Comparison of ENCODE assay signal across 18 mouse cellular contexts in genomic region chr17:17608416-17608988, GRCm38 (mm10). TPM values are rescaled to one million over a fixed set of nuclear protein-coding genes. Genes with fewer than 3 reads are reported as not detected.
DNase-seq lines count a peak whose midpoint lies in the region; TF ChIP-seq lines count a peak whose summit lies in the region.
"Had no signal": no experiment of that assay in that cellular context is flagged by ENCODE, and none has a peak within 500 bp of the region (broad histone marks: within the 10 kb centered on the region; RNA-seq: fewer than 3 reads in every experiment).

No protein-coding gene starts in this region.

- 24% methylated on average over 5 of the region's 5 CpGs for WGBS in spleen, adult 2 months

- no peaks in the 10 kb centered on the region for H3K36me3 ChIP-seq in spleen, adult 2 months (ENCODE audit: control insufficient read depth, insufficient read depth, low read length)
- H3K36me3 ChIP-seq: liver, embryonic 15.5 days; neural tube, embryonic 13.5 days had no signal

- TF ChIP-seq CTCF in gastrocnemius, adult 2 months (IDR thresholded peaks at IDR 0.05), result no peak
- no peak for TF ChIP-seq CTCF in spleen, adult 2 months (IDR thresholded peaks at IDR 0.05; ENCODE audit: extremely low read depth, insufficient read depth, insufficient read length, insufficient replicate concordance)

- no peak for TF ChIP-seq POLR2A in spleen, adult 2 months (IDR thresholded peaks at IDR 0.05; ENCODE audit: low read depth, low read length)

- intact Hi-C loops in gastrocnemius, adult 2 months (cut with DNase I), result no loop called here

- no peaks in the 10 kb centered on the region for H3K27me3 ChIP-seq in spleen, adult 2 months (ENCODE audit: control insufficient read depth, insufficient read depth, low read length)
- H3K27me3 ChIP-seq: liver, embryonic 15.5 days; neural tube, embryonic 13.5 days had no signal

- peak overlapping the region; percentile 79 for H3K27ac ChIP-seq in gastrocnemius, adult 2 months
- peak overlapping the region; percentile 23; the same call in 1 of the 2 replicates for H3K27ac ChIP-seq in spleen, adult 2 months (ENCODE audit: insufficient read depth, low read length)
- H3K27ac ChIP-seq: limb, embryonic 10.5 days; liver, embryonic 15.5 days; neural tube, embryonic 13.5 days had no signal

- H3K4me1 ChIP-seq in spleen, adult 2 months (ENCODE audit: control insufficient read depth, insufficient read depth, insufficient read length), result peaks cover 13% of the 10 kb centered on the region

- no peak overlapping the region for H3K4me3 ChIP-seq in gastrocnemius, adult 2 months
- no peak overlapping the region for H3K4me3 ChIP-seq in spleen, adult 2 months (ENCODE audit: extremely low read depth, insufficient read depth, insufficient read length)
- H3K4me3 ChIP-seq: erythroblast, embryonic 14.5 days; limb, embryonic 10.5 days; liver, embryonic 15.5 days; neural tube, embryonic 13.5 days had no signal

- no peak for DNase-seq in gastrocnemius, adult 2 months
- no peak for DNase-seq in gastrocnemius, postnatal 4 days (ENCODE audit: low spot score in 2 of 2)
- DNase-seq in spleen, adult 2 months (ENCODE audit: low read depth in 1 of 2, low spot score in 2 of 2), result no peak
- no peak for DNase-seq in spleen, postnatal 4 days (ENCODE audit: low spot score in 2 of 2)
- DNase-seq in cerebellum, adult 9-11 months, result peak; percentile 78
- DNase-seq in retina, embryonic 14.5 days (ENCODE audit: low spot score), result no peak
- no peak for DNase-seq in embryo, embryonic 10 days (ENCODE audit: low spot score)
- DNase-seq in natural killer cell, adult 2 months (ENCODE audit: low spot score in 2 of 2), result no peak
- DNase-seq: adrenal gland, postnatal 14 days; embryo, embryonic 11 days; gastrocnemius, postnatal 14 days; kidney, adult 18-20 months; right cerebral cortex, adult 18-20 months; thymus, postnatal 4 days had no signal

RNA-seq across cellular contexts. Expression of gene Lnpep, which starts 16.3 kb away (rescaled TPM):
- 10 to 100 TPM; 65.3 to 77.3 TPM for total RNA-seq in gastrocnemius, adult 2 months (2021)
- total RNA-seq in gastrocnemius, postnatal 4 days (2021), result 100 to 1,000 TPM; 103 to 115 TPM
- 7.3 and 7.4 TPM in 2 replicates for polyA plus RNA-seq in spleen, adult 2 months (2012; rRNA removed)
